Mouse (Mus musculus): ENCODE measurements at regions not wholly inside any gene's neighbourhood (a gene's known extent, or its start where the extent isn't known, plus 50 kb on each side); places are given as distances from the start of the nearest gene placed in this dataset.
A peak's percentile ranks its signal among the peaks of the same experiment; 100 is the strongest.

DNA sequence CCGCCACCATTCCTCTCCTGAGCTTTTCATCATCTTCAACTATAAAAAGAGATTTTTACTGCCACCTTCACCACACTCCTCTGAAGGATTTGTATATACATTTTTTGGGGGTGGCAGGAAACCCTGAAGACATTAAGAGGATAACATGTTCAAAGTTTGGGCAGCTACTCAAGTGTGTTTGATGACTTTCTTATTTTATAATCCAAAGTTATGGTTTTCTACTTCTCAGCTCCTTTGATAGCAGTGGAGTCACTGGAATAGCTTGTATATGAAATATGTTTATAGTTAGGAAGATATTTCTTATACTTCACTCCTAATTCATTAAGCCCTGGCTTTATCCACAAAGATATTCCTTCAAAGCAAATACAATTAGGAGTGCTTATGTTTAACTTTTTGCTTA lies 229.5 kb upstream of the Lcorl start:
- no peak for DNase-seq (ENCODE audit: low read depth)

DNA sequence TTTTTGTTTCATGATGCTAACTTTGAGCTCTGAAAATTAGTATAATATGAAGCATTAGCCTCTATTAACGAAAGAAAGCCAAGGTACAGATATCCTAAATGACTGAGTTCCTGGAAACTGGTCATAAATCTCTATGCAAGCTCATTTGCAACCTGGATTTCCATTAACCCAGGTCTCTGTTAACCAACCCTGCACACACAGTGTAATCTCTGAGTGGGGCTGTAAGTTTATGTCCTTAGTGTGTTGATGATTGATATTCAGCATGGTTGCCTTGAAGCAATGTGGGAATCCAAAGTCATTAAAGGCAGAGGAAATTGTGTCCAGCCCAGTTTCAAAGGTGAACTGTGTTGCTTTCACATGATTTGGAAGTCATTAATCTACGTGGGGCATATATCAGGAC lies 225.9 kb upstream of the Lcorl start:
- DNase-seq (ENCODE audit: low read depth): no peak

DNA sequence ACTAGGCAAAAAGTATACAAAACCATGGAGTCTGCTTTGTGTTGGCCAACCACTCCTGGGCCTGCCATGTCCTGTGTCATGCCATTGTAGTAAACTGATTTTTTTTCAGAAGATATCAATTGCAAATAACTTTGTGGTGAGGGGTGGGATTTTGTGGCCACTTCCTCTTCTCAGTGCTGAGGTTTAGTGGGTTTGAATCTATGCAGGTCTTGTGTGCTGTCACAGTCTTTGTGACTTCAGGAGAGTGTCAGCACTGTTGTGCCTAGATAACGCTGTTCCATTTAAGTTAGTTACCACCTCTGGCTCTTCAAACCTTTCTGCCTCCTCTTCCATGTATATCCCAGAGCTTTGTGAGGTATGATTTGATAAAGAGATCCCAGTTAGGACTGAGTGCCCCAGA lies 216.3 kb upstream of the Lcorl start:
- no peak for DNase-seq (ENCODE audit: low read depth)

DNA sequence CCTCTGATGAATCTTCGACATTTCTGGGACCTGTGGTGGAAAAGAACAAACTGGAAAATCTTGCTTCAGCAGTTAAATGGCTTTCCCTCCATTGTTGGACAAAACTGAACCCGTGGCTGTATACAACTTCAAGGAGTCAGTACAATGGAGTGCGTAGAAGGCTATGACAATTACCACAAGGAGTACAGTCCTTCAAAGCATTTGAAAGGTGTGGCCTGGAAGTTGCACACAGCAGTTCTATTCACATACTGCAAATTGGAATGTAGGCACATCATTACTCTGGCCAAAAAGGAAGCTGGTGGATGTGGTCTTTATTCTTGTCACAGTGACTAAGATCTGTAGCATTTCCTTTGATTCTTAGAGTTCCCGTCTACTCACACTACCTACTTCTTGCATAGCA lies 215.7 kb upstream of the Lcorl start:
- DNase-seq (ENCODE audit: low read depth): no peak

DNA sequence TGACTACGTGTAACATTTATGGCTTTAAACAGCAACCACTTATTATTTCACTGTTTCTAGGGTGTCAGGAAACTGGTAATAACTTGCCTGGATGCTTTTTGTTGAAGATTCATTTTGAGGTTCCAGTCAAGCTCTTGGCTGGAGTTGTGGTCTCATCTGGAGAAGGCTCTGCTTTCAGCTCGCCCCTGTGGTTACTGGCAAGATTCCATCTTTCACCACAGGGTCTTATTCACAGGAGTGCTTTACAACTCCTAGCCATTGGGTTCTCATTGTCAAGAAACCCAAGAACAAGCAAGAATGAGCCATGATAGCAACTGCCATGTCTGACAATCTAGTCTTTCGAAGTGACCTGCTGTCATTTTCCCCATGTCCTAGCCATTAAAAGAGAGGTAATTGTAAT lies 202.5 kb upstream of the Lcorl start:
- no peak for DNase-seq (ENCODE audit: low read depth)

DNA sequence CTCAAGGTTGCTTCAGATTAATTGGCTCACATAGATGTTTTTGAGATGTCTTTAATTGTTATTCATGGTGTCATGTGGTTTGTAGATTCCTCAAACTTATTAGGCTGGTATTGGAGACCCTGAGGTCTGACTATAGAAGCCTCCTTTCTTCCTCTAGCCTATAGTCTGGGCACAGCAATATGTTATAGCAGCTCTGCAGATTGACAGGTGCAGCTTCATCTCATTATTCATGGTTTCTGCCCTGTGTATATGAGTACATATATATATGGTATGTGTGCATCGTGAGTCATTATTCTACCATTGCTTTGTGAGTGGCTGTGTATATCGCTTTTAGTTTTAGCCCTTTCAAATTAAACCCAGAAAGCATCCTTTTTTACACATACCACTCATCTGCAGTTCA lies 197.4 kb upstream of the Lcorl start:
- DNase-seq (ENCODE audit: low read depth): no peak

DNA sequence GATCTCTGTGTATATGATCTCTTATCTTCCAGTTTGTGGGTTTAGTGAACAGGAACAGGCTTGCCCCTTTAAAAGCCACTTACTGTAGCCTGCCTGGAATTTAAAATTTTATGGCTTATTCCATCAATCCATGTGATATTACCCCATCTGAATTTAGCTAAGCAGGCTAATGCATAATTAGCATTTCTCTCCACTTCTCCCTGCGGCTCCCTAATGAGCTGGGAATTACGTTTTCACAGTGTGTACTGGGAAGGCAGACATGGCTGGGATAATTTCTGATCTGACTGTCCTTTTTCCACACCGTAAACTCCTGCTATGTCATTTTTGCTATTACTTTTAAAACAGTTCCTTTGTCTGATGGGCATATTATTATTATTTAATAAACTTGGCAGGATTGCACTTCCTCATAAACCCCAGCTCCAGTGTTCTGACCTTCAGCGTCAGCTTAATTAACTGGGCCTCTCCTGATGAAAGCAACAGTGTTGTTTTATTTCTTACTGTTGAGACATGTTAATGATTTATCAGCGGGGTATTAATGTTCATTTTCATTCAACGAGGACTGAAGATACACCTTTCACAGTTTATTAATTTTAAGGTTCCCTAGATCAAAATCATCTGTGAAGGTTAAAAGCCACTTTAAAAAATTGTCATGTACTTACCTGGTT lies 185.4 kb upstream of the Lcorl start:
- no peak for DNase-seq (ENCODE audit: low read depth)

DNA sequence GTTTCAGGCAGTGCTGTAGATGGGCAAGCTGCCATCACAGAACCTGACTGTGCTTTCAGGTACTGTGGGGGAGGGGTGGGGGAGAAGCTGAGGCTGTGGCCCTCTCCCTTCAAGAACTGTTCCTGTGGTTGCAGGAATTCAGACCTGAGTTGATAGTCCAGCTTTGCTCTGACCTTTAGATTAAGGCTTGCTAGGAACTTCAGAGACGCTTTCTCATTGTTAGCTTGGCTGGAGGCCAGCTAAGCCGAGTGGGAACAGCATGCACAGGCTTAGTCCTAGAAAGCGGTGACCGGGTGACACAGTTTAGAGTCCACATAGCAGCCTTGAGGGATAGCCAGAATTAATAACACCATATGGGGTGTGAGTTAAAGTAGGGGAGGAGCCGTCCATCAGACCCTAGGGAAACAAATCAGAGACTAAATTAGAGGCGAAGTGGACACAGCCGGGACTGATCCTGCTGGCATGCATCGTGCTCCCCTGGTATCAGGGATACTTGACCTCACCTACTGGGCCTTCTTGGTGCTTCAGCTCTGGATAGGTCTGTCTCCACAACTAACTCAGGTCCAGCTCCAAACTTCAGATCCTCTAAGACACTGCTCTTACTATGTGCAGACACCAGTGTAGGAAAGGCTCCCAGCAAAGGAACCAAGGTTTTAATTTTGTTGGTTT lies 175.7 kb upstream of the Lcorl start:
- DNase-seq (ENCODE audit: low read depth): no peak

DNA sequence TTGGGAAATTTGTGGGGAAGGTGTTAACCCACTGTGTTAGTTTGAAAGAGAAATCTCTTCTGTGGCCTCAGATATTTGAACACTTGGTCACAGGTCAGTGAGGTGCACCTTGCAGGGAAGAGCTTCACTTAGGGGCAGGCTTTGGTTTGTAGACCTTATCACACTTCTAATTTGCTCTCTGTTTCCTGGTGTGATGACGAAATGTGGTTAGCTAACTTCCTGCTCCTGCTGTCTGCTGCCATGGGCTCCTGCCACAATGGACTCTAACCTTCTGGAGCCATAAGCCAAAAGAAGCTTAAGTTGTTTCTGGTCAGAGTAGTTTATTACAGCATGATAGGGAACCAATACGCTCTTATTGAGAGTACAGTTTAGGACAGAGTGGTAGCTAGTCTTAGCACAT lies 174.8 kb upstream of the Lcorl start:
- no peak for DNase-seq (ENCODE audit: low read depth)

DNA sequence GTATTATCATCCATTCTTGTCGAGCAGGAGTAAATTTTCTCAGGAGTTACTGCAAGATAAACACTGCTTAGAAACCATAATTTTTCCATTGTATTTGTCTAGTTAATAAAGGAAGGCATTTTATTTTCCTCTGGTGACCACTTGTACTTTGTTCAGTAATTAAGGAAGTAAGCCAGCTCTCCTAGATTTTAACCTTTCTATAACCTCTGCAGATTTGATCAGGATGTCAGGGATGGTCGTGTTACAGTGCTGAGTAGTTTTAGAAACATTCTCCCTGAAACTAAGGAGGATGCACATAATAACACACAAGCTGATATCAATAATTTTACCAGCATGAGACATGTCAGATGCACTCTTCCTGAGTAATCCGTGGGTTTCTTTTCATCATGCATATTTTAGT lies 166.7 kb upstream of the Lcorl start:
- DNase-seq (ENCODE audit: low read depth): no peak

DNA sequence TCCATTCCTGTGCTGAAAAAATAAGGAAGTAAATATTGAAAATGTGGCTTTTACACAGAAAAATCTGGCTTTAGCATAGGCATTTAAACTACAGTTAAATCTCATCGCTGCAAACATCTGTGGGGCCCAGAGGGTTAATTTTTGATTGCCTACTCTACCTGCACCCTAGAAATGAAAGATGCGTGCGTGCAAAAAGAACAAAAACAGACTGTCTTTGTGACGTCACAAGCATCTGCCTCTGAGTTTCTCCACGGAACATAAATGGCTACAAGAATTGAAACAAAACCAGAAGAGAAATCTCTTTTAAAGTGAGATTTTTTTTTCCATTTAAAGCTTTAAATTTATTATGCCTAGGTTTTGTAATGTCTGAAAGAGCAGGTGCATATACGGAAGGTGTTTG lies 166.0 kb upstream of the Lcorl start:
- no peak for DNase-seq (ENCODE audit: low read depth)

DNA sequence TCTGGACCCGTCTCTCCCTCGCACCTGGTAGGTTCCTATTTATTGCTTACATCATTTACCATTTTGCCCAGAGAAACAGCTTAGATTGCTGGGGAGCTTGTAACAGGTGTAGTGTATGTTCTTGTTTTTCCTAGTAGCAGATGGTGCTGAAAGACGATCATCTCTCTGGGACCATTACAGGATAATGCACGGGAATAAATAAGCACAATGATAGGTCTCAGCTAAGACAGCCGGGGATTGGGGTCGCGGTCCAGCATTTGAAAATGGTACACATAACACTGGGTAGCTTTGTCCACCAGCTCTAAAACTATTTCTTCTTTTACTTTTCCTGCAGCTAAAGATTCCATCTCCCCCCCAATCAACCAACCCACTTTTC lies 164.6 kb upstream of the Lcorl start:
- no peak for DNase-seq (ENCODE audit: low read depth)

DNA sequence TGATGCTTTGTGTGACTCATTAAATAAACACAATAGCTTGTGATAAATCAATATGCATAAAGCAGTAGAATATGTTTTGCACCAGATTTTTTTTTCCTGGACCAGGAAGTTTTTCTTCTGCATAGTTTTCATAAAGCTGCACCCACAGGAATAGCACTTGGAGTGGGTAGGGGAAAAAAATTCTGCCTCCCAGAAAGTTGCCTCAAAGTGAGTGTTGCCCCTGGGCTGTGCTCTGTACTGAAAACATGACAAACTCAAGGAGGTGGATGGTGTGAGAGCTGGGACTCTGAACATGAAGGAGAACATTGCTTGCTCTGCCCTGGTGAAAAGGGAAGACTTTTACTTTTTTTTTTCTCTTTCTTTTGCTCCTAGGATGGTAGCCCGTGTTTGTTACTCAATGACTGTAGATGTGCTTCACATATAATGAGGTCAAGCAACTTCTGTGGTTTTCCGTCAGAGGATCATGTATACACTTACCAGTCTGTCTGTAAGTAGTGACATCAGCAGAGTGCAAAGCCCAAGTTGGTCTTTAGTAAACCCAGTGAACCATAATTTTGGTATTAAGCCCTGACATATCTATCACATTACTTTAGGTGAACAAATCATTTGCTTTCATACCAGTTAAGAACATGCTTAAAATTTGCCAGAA lies 164.1 kb upstream of the Lcorl start:
- no peak for DNase-seq (ENCODE audit: low read depth)

DNA sequence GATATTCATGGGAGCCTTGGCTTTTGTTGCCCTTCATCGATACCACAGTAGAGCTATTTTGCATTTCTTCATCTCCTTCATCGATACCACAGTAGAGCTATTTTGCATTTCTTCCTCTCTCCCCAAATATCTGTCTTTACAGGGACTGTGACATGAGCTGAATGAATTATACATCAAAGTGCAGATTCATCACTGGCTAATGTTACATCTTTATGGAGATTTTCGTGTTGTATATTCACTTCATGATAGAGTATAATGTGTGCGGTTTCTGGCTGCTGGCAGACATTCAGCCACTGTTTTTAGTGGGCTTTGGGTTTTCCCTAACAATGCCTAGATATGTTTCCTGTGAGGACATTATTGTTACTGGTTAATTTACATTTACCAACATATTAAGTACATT lies 162.8 kb upstream of the Lcorl start:
- no peak for DNase-seq (ENCODE audit: low read depth)

DNA sequence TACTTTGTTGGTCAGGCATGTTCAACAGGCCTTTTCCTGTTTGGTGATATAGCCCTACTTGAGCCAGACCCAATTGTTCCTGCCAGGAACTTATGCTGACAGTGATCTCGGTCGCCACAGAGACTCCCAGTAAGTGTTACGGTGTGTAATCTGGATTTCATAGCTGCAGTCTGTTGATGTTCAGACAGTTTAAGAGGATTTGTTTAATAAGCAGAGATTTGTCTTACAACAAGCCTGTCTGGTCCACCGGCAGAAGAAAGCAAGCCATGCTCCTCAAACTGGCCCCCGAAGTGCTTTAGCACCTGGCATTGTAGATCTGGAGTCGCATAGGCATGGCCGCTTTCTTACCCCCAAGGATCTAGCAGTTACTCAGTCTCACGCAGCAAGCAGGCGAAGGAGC lies 150.0 kb upstream of the Lcorl start:
- no peak for DNase-seq (ENCODE audit: low read depth)

DNA sequence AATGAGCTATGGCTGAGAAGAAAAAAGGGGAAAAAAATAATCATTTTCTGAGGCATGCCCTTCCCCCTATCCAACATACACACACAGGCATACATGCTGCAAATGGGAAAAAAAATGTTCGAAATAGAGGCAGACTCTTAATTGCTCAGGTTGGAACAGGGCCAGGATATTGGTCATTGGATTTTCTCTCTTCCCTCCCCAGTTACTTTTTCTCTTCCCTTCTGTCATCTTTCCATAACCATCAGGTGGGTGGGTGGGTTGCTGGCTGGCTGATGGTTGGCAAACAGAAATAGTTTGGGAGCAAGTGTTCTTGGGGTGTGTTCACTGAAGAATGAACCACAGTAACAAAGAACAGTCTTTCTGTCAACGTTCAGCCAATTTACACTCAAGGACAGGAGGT lies 149.3 kb upstream of the Lcorl start:
- DNase-seq (ENCODE audit: low read depth): no peak

DNA sequence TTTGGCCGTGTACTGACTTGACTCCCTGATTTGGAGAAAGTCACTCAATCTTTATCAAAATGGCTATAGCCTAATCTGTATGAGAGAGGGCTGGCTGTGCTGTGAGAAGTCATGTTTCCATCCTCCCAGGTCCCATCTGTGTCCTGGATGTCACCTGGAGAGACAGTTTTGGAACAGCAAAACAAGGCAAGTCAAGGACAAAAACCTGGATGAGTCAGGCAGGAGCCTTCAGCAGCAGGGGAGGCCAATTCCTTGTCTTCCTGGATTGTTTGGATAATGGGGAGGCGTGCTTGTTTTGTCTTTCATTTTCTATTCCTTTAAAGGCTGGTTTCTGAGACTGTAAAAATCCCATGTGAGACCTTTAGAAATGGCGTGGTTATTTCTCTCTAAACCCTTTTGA lies 148.8 kb upstream of the Lcorl start:
- DNase-seq (ENCODE audit: low read depth): no peak

DNA sequence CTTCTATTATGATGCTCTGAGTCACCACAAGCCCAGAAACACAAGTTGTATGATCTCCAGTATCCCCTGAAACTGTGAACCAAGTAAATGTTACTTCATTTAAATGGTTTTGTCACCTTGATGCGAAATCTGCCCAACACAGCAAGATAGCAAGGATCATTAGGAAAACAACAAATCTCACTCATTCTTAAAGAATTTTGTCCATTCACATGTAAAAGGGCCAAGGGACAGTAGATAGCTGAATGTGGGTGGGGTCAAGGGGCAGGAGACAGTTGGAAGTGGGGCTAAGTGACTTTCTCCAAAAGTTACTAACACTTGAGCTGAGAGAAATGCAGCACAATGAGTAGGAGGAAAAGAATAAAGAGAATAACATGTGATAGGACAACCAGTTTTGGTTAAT lies 148.2 kb upstream of the Lcorl start:
- no peak for DNase-seq (ENCODE audit: low read depth)

DNA sequence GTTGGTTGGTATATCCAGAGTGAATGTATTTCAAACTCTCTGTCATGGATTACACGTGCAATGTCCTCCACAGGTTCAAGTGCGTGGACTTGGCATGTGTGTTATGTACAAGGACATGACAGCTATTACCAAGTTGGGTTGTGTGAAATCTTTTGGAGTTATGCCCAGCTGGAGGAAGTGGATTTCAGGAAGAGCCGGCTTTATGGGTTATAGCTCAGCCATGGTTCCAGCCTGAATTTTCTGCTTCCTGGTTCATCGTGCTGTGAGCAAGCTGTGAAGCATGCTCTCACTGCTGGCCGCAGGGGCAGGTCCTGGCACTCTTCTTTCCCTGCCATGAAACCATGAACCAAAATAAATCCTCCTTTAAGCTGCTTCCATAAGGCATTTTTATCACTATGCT lies 144.6 kb upstream of the Lcorl start:
- no peak for DNase-seq (ENCODE audit: low read depth)

DNA sequence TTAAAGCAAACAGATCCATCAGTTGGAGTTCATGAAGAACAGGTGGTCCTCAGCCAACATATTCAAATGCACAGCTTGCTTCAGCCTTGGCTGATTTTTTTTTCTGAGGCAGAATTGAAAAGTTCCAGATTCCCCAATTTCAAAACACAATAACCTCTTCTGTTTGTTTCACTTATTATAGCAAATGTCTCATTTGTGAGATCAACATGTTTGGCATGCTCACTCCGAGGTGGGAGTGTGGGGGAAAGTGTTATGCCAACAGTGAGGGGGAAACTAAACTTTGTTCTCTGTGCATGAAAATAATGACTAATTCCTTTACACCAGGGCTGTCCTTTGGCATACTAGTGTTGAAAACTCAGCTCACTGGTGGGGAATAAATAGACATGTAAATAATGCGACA lies 100.4 kb upstream of the Lcorl start:
- DNase-seq (ENCODE audit: low read depth): no peak

DNA sequence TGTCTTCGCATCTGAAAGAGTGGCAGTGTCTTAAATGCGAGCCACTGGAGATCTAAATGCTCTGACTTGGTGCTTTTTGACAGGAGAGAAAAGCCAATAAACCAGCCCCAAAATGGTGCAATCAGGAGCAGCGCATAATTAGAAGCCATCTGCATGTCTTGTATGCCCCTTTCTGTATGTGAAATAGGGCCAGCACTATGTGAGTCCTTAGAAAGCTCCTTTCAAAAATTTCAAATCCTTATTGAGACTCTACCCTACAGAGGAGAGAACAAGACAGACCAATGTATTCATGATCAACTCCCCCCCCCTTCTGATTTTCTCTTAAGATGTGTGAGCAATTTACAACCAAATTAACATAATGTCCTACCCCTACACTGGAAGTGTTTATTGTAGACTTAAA lies 86.6 kb upstream of the Lcorl start:
- no peak for DNase-seq (ENCODE audit: low read depth)

DNA sequence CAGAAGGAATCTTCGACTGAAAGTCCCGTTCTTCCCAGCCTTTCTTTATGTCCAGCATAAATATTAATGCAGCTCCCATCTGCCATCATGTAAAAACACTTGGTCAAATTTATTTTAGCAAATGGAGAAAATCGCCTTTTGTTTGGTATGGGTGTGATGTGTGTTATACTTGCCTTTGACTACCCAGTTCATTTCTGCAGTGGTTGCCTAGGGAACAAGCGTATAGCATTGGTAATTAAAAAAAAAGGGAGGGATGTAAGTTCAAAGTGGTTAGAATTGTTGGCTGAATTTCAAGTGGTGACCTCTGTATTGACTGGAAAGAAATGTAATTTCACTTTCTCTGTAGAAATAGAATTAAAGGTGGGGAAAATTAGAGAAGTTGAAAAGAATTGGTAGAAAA lies 75.6 kb upstream of the Lcorl start:
- DNase-seq (ENCODE audit: low read depth): no peak

DNA sequence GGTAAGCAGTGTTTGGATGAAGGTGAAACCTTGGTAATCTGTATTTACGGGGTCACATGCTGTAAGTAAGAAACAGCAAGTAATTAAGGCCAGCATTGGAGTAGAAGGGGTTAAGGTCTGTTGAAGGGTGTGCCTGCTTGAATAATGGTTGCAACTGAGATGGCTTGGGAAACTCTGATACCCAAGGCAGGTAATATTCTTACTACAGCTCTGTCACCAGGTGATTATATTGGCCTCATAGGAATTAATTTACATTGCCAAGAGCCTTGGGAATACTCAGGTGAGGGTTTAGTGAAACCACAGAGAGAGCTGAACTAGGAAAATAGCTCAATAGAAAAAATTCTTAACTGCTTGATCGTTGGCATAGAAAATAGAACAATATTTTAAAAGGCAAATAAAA lies 73.8 kb upstream of the Lcorl start:
- no peak for DNase-seq (ENCODE audit: low read depth)

DNA sequence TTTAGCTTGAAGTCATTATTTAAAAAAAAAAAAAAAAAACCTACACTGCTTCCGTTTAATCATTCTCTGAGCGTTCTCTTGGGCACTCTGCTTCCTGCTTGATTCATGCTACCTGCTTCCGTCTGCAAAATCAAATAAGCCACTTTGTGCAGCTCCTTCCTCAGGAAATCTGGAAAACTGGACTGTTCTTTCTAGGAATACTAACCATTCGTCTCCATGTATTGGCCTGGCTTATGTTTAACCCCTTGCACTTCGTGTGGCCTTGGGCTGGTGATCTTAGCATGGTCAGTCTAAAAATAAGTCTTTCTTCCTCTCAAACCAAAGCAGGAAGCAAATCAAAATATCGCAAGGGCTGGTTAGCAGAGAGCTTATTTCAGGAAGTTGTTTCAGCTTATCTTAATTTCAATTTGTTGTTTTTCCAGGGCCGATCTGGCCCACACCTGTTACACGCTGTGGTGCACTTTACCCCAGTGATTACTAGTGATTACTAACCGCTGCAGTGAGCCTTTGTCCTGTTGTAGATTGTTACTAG lies 68.5 kb upstream of the Lcorl start:
- peak; percentile 36 for DNase-seq (ENCODE audit: low read depth)
